Mouse (Mus musculus): Measurements from ENCODE around the gene Nfic. TPM values are rescaled to one million over a fixed set of nuclear protein-coding genes. Genes with fewer than 3 reads are reported as not detected.

Nfic gene
- 21.9 and 25.0 TPM in 2 replicates for polyA plus RNA-seq (2014; fragmentation: Nextera tagmentation; extraction: Ambion mirVana)

GRCm38 (mm10) chr10:81455181-81455895 lies at the start of gene Nfic:
Nfic (minus strand) TSS chr10:81455635.
- Histone ChIP-seq H3K36me3 (ENCODE audit: control insufficient read depth, insufficient read depth, low read length) (no peaks in the 10 kb centered on the region), H3K4me3 (ENCODE audit: low read depth, low read length) (no peak within 1 kb of the TSS), H3K9me3 (ENCODE audit: control insufficient read depth, low read length) (no peaks in the 10 kb centered on the region), H3K27ac (ENCODE audit: low read depth, low read length) (no peak within 1 kb of the TSS), H3K9ac (replicated peaks; ENCODE audit: low read depth, low read length) (no peak within 1 kb of the TSS), H3K27me3 (ENCODE audit: control insufficient read depth, insufficient read depth, low read length) (peaks cover 30% of the 10 kb centered on the region), H3K4me1 (ENCODE audit: control insufficient read depth, insufficient read depth, low read length) (no peaks in the 10 kb centered on the region), H3K4me2 (ENCODE audit: low read depth, low read length) (no peak within 1 kb of the TSS)
- no peak for ATAC-seq (ENCODE audit: low read depth)
- 64% methylated on average over 27 of the region's 28 CpGs for WGBS

GRCm38 (mm10) chr10:81502658-81503057 lies 47.2 kb upstream of the Nfic start:
- peak overlapping the region; percentile 53 for H3K4me2 ChIP-seq (ENCODE audit: low read depth, low read length)
- 7% methylated on average over 35 of the region's 36 CpGs for WGBS
- H3K9ac ChIP-seq (replicated peaks; ENCODE audit: low read depth, low read length) = peak overlapping the region; percentile 37; the same call in 1 of the 2 replicates
- peak; percentile 45 for ATAC-seq (ENCODE audit: low read depth)
- H3K36me3 ChIP-seq (ENCODE audit: control insufficient read depth, insufficient read depth, low read length) = no peaks in the 10 kb centered on the region
- H3K27me3 ChIP-seq (ENCODE audit: control insufficient read depth, insufficient read depth, low read length) = no peaks in the 10 kb centered on the region
- no peaks in the 10 kb centered on the region for H3K9me3 ChIP-seq (ENCODE audit: control insufficient read depth, low read length)
- H3K4me1 ChIP-seq (ENCODE audit: control insufficient read depth, insufficient read depth, low read length) = no peaks in the 10 kb centered on the region
- no peak overlapping the region for H3K27ac ChIP-seq (ENCODE audit: low read depth, low read length)
- peak overlapping the region; percentile 31 for H3K4me3 ChIP-seq (ENCODE audit: low read depth, low read length)

- Histone ChIP-seq H3K4me3 (ENCODE audit: low read depth, low read length) (no peak overlapping the region), H3K4me2 (ENCODE audit: low read depth, low read length) (no peak overlapping the region), H3K27me3 (ENCODE audit: control insufficient read depth, insufficient read depth, low read length) (no peaks in the 10 kb centered on the region), H3K9ac (replicated peaks; ENCODE audit: low read depth, low read length) (no peak overlapping the region), H3K36me3 (ENCODE audit: control insufficient read depth, insufficient read depth, low read length) (no peaks in the 10 kb centered on the region), H3K4me1 (ENCODE audit: control insufficient read depth, insufficient read depth, low read length) (peaks cover 6% of the 10 kb centered on the region; the same call in 1 of the 2 replicates), H3K9me3 (ENCODE audit: control insufficient read depth, low read length) (no peaks in the 10 kb centered on the region), H3K27ac (ENCODE audit: low read depth, low read length) (no peak overlapping the region)
- WGBS = 89% methylated on average over 5 of the region's 5 CpGs
- ATAC-seq (ENCODE audit: low read depth) = no peak
These were observed 46.4 kb upstream of the Nfic start for GRCm38 (mm10) chr10:81501863-81502262.

DNA sequence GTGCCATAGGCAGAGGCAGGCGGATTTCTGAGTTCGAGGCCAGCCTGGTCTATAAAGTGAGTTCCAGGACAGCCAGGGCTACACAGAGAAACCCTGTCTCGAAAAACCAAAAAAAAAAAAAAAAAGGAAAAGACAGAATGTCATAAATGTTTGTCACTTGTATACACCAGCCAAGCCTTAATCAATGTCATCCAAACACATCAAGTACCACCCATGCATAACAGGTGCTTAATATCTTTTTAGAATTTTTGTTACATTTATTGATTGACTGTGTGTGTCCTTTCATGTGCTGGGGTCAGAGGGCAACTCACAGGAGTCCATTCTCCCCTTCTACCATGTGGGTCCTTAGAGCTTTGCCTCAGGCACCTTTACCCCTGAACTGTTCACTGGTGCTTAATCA lies 44.6 kb upstream of the Nfic start, which contains the start of gene S1pr4:
S1pr4 (minus strand) TSS at position 101 of the 400 bp plus-strand sequence.
- H3K9me3 ChIP-seq (ENCODE audit: control insufficient read depth, low read length) = no peaks in the 10 kb centered on the region
- WGBS = 84% methylated on average over 3 of the region's 3 CpGs
- H3K27ac ChIP-seq (ENCODE audit: low read depth, low read length) = no peak within 1 kb of the TSS
- H3K9ac ChIP-seq (replicated peaks; ENCODE audit: low read depth, low read length) = no peak within 1 kb of the TSS
- ATAC-seq (ENCODE audit: low read depth) = no peak
- peaks cover 13% of the 10 kb centered on the region for H3K4me1 ChIP-seq (ENCODE audit: control insufficient read depth, insufficient read depth, low read length)
- H3K4me3 ChIP-seq (ENCODE audit: low read depth, low read length) = no peak within 1 kb of the TSS
- H3K4me2 ChIP-seq (ENCODE audit: low read depth, low read length) = no peak within 1 kb of the TSS
- no peaks in the 10 kb centered on the region for H3K36me3 ChIP-seq (ENCODE audit: control insufficient read depth, insufficient read depth, low read length)
- H3K27me3 ChIP-seq (ENCODE audit: control insufficient read depth, insufficient read depth, low read length) = no peaks in the 10 kb centered on the region

GRCm38 (mm10) chr10:81499250-81499901 lies 43.9 kb upstream of the Nfic start:
- H3K4me2 ChIP-seq (ENCODE audit: low read depth, low read length) = no peak overlapping the region
- H3K9ac ChIP-seq (replicated peaks; ENCODE audit: low read depth, low read length) = no peak overlapping the region
- no peak overlapping the region for H3K4me3 ChIP-seq (ENCODE audit: low read depth, low read length)
- H3K4me1 ChIP-seq (ENCODE audit: control insufficient read depth, insufficient read depth, low read length) = peaks cover 19% of the 10 kb centered on the region
- H3K27me3 ChIP-seq (ENCODE audit: control insufficient read depth, insufficient read depth, low read length) = no peaks in the 10 kb centered on the region
- ATAC-seq (ENCODE audit: low read depth) = no peak
- WGBS = 75% methylated on average over 23 of the region's 23 CpGs
- no peaks in the 10 kb centered on the region for H3K36me3 ChIP-seq (ENCODE audit: control insufficient read depth, insufficient read depth, low read length)
- no peaks in the 10 kb centered on the region for H3K9me3 ChIP-seq (ENCODE audit: control insufficient read depth, low read length)
- H3K27ac ChIP-seq (ENCODE audit: low read depth, low read length) = no peak overlapping the region

- WGBS = 90% methylated on average over 38 of the region's 38 CpGs
- H3K9ac ChIP-seq (replicated peaks; ENCODE audit: low read depth, low read length) = no peak overlapping the region
- no peak overlapping the region for H3K4me3 ChIP-seq (ENCODE audit: low read depth, low read length)
- H3K9me3 ChIP-seq (ENCODE audit: control insufficient read depth, low read length) = no peaks in the 10 kb centered on the region
- no peaks in the 10 kb centered on the region for H3K36me3 ChIP-seq (ENCODE audit: control insufficient read depth, insufficient read depth, low read length)
- no peak overlapping the region for H3K27ac ChIP-seq (ENCODE audit: low read depth, low read length)
- H3K4me1 ChIP-seq (ENCODE audit: control insufficient read depth, insufficient read depth, low read length) = peaks cover 19% of the 10 kb centered on the region
- no peaks in the 10 kb centered on the region for H3K27me3 ChIP-seq (ENCODE audit: control insufficient read depth, insufficient read depth, low read length)
- H3K4me2 ChIP-seq (ENCODE audit: low read depth, low read length) = no peak overlapping the region
- no peak for ATAC-seq (ENCODE audit: low read depth)
These were observed 43.1 kb upstream of the Nfic start for GRCm38 (mm10) chr10:81498316-81499249.

- Histone ChIP-seq H3K27me3 (ENCODE audit: control insufficient read depth, insufficient read depth, low read length) (no peaks in the 10 kb centered on the region), H3K4me1 (ENCODE audit: control insufficient read depth, insufficient read depth, low read length) (peaks cover 19% of the 10 kb centered on the region), H3K4me2 (ENCODE audit: low read depth, low read length) (peak overlapping the region; percentile 55), H3K9ac (replicated peaks; ENCODE audit: low read depth, low read length) (no peak overlapping the region), H3K4me3 (ENCODE audit: low read depth, low read length) (peak overlapping the region; percentile 72; the same call in 1 of the 2 replicates), H3K9me3 (ENCODE audit: control insufficient read depth, low read length) (no peaks in the 10 kb centered on the region), H3K27ac (ENCODE audit: low read depth, low read length) (no peak overlapping the region), H3K36me3 (ENCODE audit: control insufficient read depth, insufficient read depth, low read length) (0 out of 2 replicates have a peak, but pooled peaks cover 5% of the 10 kb centered on the region)
- ATAC-seq (ENCODE audit: low read depth) = no peak
- WGBS = 87% methylated on average over 17 of the region's 17 CpGs
These were observed 42.2 kb upstream of the Nfic start for GRCm38 (mm10) chr10:81497401-81498270.

DNA sequence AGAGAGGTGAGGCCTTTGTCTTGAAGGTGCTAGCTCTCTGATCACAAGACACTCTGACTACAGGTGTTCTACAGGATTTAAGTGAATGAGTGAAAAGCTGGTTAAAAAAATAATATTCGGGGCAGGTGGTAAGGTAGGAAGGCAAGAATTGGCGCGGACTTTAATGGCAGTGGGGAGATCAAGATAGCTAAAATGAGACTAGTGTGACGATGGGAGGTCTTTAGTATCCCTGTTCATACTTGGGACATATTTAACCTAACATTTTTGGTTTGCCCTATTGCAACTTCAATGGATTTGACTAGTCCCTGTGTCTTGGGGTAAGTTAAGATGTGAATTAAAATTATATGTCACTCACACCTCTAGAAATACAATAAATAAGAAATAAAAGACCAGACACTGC lies 41.5 kb upstream of the Nfic start:
- Histone ChIP-seq H3K9ac (replicated peaks; ENCODE audit: low read depth, low read length) (peak overlapping the region; percentile 76), H3K4me2 (ENCODE audit: low read depth, low read length) (peak overlapping the region; percentile 55), H3K4me1 (ENCODE audit: control insufficient read depth, insufficient read depth, low read length) (peaks cover 19% of the 10 kb centered on the region), H3K36me3 (ENCODE audit: control insufficient read depth, insufficient read depth, low read length) (0 out of 2 replicates have a peak, but pooled peaks cover 9% of the 10 kb centered on the region), H3K9me3 (ENCODE audit: control insufficient read depth, low read length) (no peaks in the 10 kb centered on the region), H3K27ac (ENCODE audit: low read depth, low read length) (peak overlapping the region; percentile 60; the same call in 1 of the 2 replicates), H3K4me3 (ENCODE audit: low read depth, low read length) (peak overlapping the region; percentile 72), H3K27me3 (ENCODE audit: control insufficient read depth, insufficient read depth, low read length) (no peaks in the 10 kb centered on the region)
- WGBS = 28% methylated on average over 4 of the region's 4 CpGs
- no peak for ATAC-seq (ENCODE audit: low read depth)

Measured in neural tube, embryonic 14.5 days (tissue).